Mouse (Mus musculus) liver, adult 2 months (tissue): ENCODE measurements around the gene Hcrtr2. TPM values are rescaled to one million over a fixed set of nuclear protein-coding genes. Genes with fewer than 3 reads are reported as not detected.

Source experiments
- DNase-seq: peaks from one replicate; pipeline ENCODE4 v3.0.0-alpha.2; 2011; ENCODE audit warnings: low read depth, low spot score; ENCODE audit errors: extremely low read depth
- H3K27ac ChIP-seq: fragments of 200-500 bp; replicated peaks from 2 replicates; pipeline ENCODE4 v1.5.1; 2012; ENCODE audit warnings: low read depth, mild to moderate bottlenecking, control low read depth, inconsistent platforms, low read length; ENCODE audit not compliant: insufficient read depth
- H3K27me3 ChIP-seq: fragments of 200-500 bp; 2 replicates; pipeline ENCODE4 v1.6.1; 2012; ENCODE audit warnings: mild to moderate bottlenecking, moderate library complexity, low read length, inconsistent platforms; ENCODE audit not compliant: control insufficient read depth, insufficient read depth
- H3K36me3 ChIP-seq: fragments of 200-500 bp; 2 replicates; pipeline ENCODE4 v1.6.1; 2012; ENCODE audit warnings: low read length, inconsistent platforms; ENCODE audit not compliant: control insufficient read depth, insufficient read depth
- H3K4me1 ChIP-seq: fragments of 200-500 bp; 2 replicates; pipeline ENCODE4 v1.6.1; 2011; ENCODE audit warnings: low read length; ENCODE audit not compliant: control insufficient read depth, insufficient read depth
- H3K4me3 ChIP-seq: fragments of 200-500 bp; 2 replicates; pipeline ENCODE4 v1.5.1; 2011; ENCODE audit warnings: low read depth, mild to moderate bottlenecking, control low read depth, low read length, moderate library complexity; ENCODE audit not compliant: insufficient read depth
- H3K79me2 ChIP-seq: fragments of 200-500 bp; 2 replicates; pipeline ENCODE4 v1.6.1; 2012; ENCODE audit warnings: inconsistent platforms, mild to moderate bottlenecking, low read length, moderate library complexity; ENCODE audit not compliant: control insufficient read depth, insufficient read depth
- H3K9ac ChIP-seq: fragments of 200-500 bp; 2 replicates; pipeline ENCODE4 v1.6.1; 2012; ENCODE audit warnings: low read depth, mild to moderate bottlenecking, control low read depth, inconsistent platforms, low read length
- CTCF ChIP-seq: fragments of 200-500 bp; IDR thresholded peaks from 2 replicates; pipeline ENCODE4 v1.5.1; 2011; ENCODE audit warnings: low read depth, low read length, control low read depth
- POLR2A ChIP-seq: fragments of 200-500 bp; IDR thresholded peaks from 2 replicates; pipeline ENCODE4 v1.6.1; 2011; ENCODE audit warnings: low read length, control low read depth; ENCODE audit not compliant: insufficient read depth; ENCODE audit errors: extremely low read depth
- WGBS: fragments of 180-500 bp; shearing (Covaris S2); methylation state at CpG from one replicate; pipeline ENCODE4 v1.1.7; 2018; 5-methylcytosine and 5-hydroxymethylcytosine counted together
- polyA plus RNA-seq: library from polyadenylated mRNA; depleted of rRNA; stranded (reverse); fragments of >200 nt; gene quantifications from 2 replicates; pipeline ENCODE4 v1.2.3, GENCODE M21; 2012
- total RNA-seq: library from RNA; depleted of rRNA; stranded (reverse); fragments of >200 nt; gene quantifications from 2 replicates; pipeline ENCODE4 v1.2.3, GENCODE M21; 2014

The Hcrtr2 gene
- total and polyA plus RNA-seq, 2 experiments, result 0.09 TPM; not detected in 1

DNA sequence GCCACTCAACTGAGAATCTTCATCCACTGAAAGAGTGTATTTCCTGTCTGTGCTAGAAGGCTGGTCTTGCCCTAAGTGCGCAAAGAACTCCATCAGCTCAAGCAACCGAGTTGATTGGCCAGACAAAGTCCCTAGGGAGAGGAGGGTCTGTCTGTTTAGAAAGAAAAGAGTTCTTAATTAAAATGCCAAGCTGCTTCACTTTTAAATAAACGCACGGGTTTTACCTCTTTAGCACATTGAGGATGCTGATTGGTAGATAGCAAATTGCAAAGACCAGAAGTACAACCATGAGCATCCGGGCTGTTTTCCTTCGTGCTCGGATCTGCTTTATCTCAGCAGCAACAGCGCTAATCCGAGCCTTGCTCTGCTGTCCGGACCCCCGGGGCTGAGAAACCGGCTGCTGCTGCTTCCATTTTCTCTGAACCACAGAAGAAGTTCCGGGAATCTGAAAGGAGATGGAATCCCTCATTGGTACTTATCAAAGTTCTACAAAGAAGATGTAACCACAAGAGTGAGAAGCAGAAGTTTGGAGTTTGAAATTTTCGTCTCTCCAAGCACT, 87.6 kb downstream of the Hcrtr2 start:
- no peaks in the 10 kb centered on the region; the same call in 1 of the 2 replicates for H3K4me1 ChIP-seq
- no peak overlapping the region for H3K4me3 ChIP-seq
- no peaks in the 10 kb centered on the region; the same call in 1 of the 2 replicates for H3K27me3 ChIP-seq
- no peak overlapping the region for H3K27ac ChIP-seq
- TF ChIP-seq POLR2A, result no peak
- H3K79me2 ChIP-seq, result no peaks in the 10 kb centered on the region
- H3K9ac ChIP-seq, result no peak overlapping the region
- no peak for DNase-seq
- WGBS, result 9% methylated on average over 14 of the region's 14 CpGs
- no peaks in the 10 kb centered on the region for H3K36me3 ChIP-seq

DNA sequence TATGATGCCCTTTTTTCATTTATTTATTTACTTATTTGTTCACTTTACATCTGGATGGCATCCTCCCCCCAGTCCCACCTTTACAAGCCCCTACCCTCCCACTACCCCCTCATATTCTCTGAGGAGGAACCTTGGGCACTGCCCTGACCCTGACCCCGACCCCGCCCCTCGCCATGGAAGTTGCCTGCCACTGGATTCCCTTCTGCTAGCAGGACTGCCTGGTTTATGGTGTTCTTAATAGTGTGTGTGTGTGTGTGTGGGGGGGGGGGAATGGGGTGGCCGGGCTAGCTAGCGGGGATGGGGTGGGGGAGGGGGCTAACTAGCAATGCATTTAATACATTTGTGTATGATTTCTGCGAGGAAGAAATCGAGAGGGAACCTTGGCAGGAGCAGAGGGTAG, 88.8 kb downstream of the Hcrtr2 start:
- Histone ChIP-seq H3K36me3 (no peaks in the 10 kb centered on the region), H3K79me2 (no peaks in the 10 kb centered on the region), H3K4me3 (no peak overlapping the region), H3K27me3 (no peaks in the 10 kb centered on the region; the same call in 1 of the 2 replicates), H3K4me1 (no peaks in the 10 kb centered on the region; the same call in 1 of the 2 replicates), H3K27ac (no peak overlapping the region), H3K9ac (no peak overlapping the region)
- whole genome bisulfite sequencing, result 77% methylated on average over 7 of the region's 7 CpGs
- TF ChIP-seq CTCF (no peak), POLR2A (no peak)
- no peak for DNase-seq

GRCm38 (mm10) chr9:76230400-76230799, 93.3 kb downstream of the Hcrtr2 start:
- TF ChIP-seq POLR2A, result no peak
- TF ChIP-seq CTCF, result no peak
- WGBS, result 61% methylated on average over 11 of the region's 11 CpGs
- Histone ChIP-seq H3K9ac (no peak overlapping the region), H3K27ac (no peak overlapping the region), H3K79me2 (no peaks in the 10 kb centered on the region), H3K36me3 (no peaks in the 10 kb centered on the region), H3K27me3 (no peaks in the 10 kb centered on the region; the same call in 1 of the 2 replicates), H3K4me1 (no peaks in the 10 kb centered on the region), H3K4me3 (no peak overlapping the region)
- DNase-seq, result no peak

DNA sequence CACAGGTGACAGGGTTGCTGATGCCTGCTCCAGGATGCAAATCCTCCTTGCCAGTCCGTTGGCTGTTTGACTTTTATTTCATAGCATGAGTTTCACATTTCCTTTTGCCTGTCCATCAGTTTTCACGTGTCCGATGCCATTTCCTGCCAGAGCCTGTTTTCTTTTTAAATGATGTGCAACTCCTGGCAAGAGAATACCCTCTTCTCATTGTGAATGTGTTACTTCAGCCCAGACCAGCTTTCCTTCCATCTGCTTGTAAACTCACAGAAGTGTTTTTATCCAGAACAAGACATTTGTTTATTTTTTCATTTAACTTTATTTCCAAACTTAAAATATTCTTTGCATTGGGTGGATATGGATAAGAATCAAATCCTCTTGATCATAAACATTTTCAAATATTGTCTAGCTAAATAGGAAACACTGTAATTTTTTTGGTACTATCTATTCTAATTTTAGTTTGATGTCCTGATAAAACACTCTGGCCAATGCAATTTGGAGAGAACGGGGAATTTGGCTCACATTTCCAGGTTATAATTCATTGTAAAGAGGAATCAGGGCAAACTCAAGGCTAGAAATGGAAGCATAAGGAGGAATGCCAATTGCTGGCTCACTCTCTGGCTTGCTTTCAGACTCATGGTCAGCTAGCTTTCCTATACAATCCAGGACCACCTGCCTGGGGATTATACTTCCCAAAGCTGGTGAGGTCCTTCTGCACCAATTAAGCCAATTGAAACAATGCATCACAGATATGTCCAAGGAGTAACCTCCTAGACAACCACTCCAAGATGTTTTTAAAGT, 106.3 kb downstream of the Hcrtr2 start:
- DNase-seq, result no peak
- no peaks in the 10 kb centered on the region for H3K79me2 ChIP-seq
- H3K4me1 ChIP-seq, result no peaks in the 10 kb centered on the region
- TF ChIP-seq CTCF (no peak), POLR2A (no peak)
- no peak overlapping the region for H3K27ac ChIP-seq
- no peak overlapping the region for H3K9ac ChIP-seq
- H3K4me3 ChIP-seq, result no peak overlapping the region
- H3K36me3 ChIP-seq, result no peaks in the 10 kb centered on the region
- no peaks in the 10 kb centered on the region for H3K27me3 ChIP-seq
- 67% methylated on average over 4 of the region's 4 CpGs for WGBS

DNA sequence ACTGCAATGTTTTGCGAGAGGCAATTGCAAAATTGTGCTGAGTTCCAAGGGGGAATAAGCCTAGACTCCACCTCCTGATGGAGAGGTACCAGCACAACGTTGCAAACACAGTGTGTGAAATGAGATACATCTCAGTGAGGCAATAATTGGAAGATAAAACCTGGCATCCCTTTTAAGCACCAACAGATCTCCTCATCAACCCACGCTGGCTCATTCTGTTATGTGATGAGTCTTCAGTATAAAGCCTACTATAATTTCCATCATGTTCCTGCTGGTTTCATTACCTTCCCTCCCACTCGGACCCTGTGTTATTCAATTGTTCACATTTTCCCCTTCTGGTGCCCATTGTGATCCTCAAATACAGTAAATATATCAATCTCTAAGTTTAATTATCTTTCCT, 109.0 kb downstream of the Hcrtr2 start:
- H3K27ac ChIP-seq, result no peak overlapping the region
- no peaks in the 10 kb centered on the region for H3K27me3 ChIP-seq
- H3K9ac ChIP-seq, result no peak overlapping the region
- DNase-seq, result no peak
- no peak for TF ChIP-seq CTCF
- TF ChIP-seq POLR2A, result no peak
- H3K4me3 ChIP-seq, result no peak overlapping the region
- H3K36me3 ChIP-seq, result no peaks in the 10 kb centered on the region
- no peaks in the 10 kb centered on the region for H3K4me1 ChIP-seq
- 67% methylated on average over 4 of the region's 4 CpGs for WGBS
- H3K79me2 ChIP-seq, result no peaks in the 10 kb centered on the region

DNA sequence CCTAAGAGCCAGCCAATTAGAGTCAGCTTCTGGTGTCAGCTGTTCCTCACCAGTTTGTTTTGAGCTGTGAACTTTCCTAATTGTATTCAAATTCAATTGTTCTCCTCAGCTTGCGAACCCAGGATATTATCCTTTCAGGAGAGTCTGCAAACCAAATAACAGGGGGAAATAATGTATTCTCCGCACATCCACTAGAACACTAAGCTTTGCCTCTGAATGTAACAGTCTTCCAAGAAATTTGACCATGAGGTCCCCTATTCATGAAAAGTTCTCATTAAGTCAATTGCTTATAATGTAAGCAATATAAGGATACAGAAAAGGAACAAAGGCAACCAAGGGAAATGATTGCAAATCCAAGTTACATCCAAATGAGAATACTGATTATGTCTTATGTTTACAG, 110.1 kb downstream of the Hcrtr2 start, which contains the start of gene Gfral:
Gene Gfral (minus strand): TSS at position 101 of the 400 bp plus-strand sequence.
- no peak for DNase-seq
- Histone ChIP-seq H3K79me2 (no peaks in the 10 kb centered on the region), H3K27me3 (no peaks in the 10 kb centered on the region), H3K4me3 (no peak within 1 kb of the TSS), H3K4me1 (no peaks in the 10 kb centered on the region), H3K36me3 (no peaks in the 10 kb centered on the region), H3K27ac (no peak within 1 kb of the TSS), H3K9ac (no peak within 1 kb of the TSS)
- WGBS, result 76% methylated on average over 2 of the region's 2 CpGs
- no peak for TF ChIP-seq POLR2A
- no peak for TF ChIP-seq CTCF
